Mouse (Mus musculus): Measurements from ENCODE around the gene Klhl9. TPM values are rescaled to one million over a fixed set of nuclear protein-coding genes. Genes with fewer than 3 reads are reported as not detected.

Klhl9 gene
- polyA plus RNA-seq, 1 experiment from 2014 or later: 111 TPM

- Histone ChIP-seq H3K4me3 (no peak overlapping the region), H3K27ac (no peak overlapping the region), H3K27me3 (no peaks in the 10 kb centered on the region), H3K9me3 (no peaks in the 10 kb centered on the region), H3K36me3 (peaks cover 5% of the 10 kb centered on the region; the same call in 1 of the 2 replicates), H3K4me1 (no peaks in the 10 kb centered on the region), H3K4me2 (no peak overlapping the region), H3K9ac (no peak overlapping the region)
- no peak for ATAC-seq (ENCODE audit: insufficient number of reproducible peaks, insufficient read depth, low FRiP score, low TSS enrichment, low read depth)
- WGBS: 95% methylated on average over 1 of the region's 1 CpGs
Measured at GRCm38 (mm10) chr4:88707128-88707826, 15.0 kb downstream of the Klhl9 start.

- 27% methylated on average over 3 of the region's 3 CpGs for WGBS
Measured at GRCm38 (mm10) chr4:88705924-88706323, 16.3 kb downstream of the Klhl9 start.

GRCm38 (mm10) chr4:88699301-88699700 is 23.0 kb downstream of the Klhl9 start:
- H3K36me3 ChIP-seq: no peaks in the 10 kb centered on the region
- H3K4me3 ChIP-seq: no peak overlapping the region
- no peak overlapping the region for H3K27ac ChIP-seq
- ATAC-seq (ENCODE audit: insufficient number of reproducible peaks, insufficient read depth, low FRiP score, low TSS enrichment, low read depth): no peak
- H3K9me3 ChIP-seq: no peaks in the 10 kb centered on the region
- no peak overlapping the region for H3K4me2 ChIP-seq
- H3K4me1 ChIP-seq: no peaks in the 10 kb centered on the region
- 50% methylated on average over 1 of the region's 1 CpGs for WGBS
- no peak overlapping the region for H3K9ac ChIP-seq
- peaks cover 3% of the 10 kb centered on the region; the same call in 1 of the 2 replicates for H3K27me3 ChIP-seq

More at GRCm38 (mm10) chr4:88705924-88706323, 16.3 kb downstream of the Klhl9 start:
- no peak for ATAC-seq (ENCODE audit: insufficient number of reproducible peaks, insufficient read depth, low FRiP score, low TSS enrichment, low read depth)
- H3K4me3 ChIP-seq: no peak overlapping the region
- no peak overlapping the region for H3K27ac ChIP-seq
- no peaks in the 10 kb centered on the region for H3K4me1 ChIP-seq
- H3K9me3 ChIP-seq: no peaks in the 10 kb centered on the region
- no peak overlapping the region for H3K9ac ChIP-seq
- H3K36me3 ChIP-seq: peaks cover 5% of the 10 kb centered on the region; the same call in 1 of the 2 replicates
- H3K4me2 ChIP-seq: no peak overlapping the region
- H3K27me3 ChIP-seq: no peaks in the 10 kb centered on the region

- Histone ChIP-seq H3K4me2 (no peak overlapping the region), H3K27ac (no peak overlapping the region), H3K36me3 (no peaks in the 10 kb centered on the region), H3K27me3 (peaks cover 3% of the 10 kb centered on the region; the same call in 1 of the 2 replicates), H3K4me3 (no peak overlapping the region), H3K9ac (no peak overlapping the region), H3K9me3 (no peaks in the 10 kb centered on the region), H3K4me1 (no peaks in the 10 kb centered on the region)
- WGBS: 69% methylated on average over 5 of the region's 5 CpGs
- no peak for ATAC-seq (ENCODE audit: insufficient number of reproducible peaks, insufficient read depth, low FRiP score, low TSS enrichment, low read depth)
Measured at GRCm38 (mm10) chr4:88698781-88699180, 23.5 kb downstream of the Klhl9 start.

- Histone ChIP-seq H3K36me3 (no peaks in the 10 kb centered on the region), H3K9ac (no peak overlapping the region), H3K4me3 (no peak overlapping the region), H3K27ac (no peak overlapping the region), H3K4me1 (no peaks in the 10 kb centered on the region), H3K27me3 (peaks cover 3% of the 10 kb centered on the region; the same call in 1 of the 2 replicates), H3K4me2 (no peak overlapping the region), H3K9me3 (no peaks in the 10 kb centered on the region)
- no peak for ATAC-seq (ENCODE audit: insufficient number of reproducible peaks, insufficient read depth, low FRiP score, low TSS enrichment, low read depth)
- 84% methylated on average over 4 of the region's 4 CpGs for WGBS
Measured at GRCm38 (mm10) chr4:88697753-88698152, 24.5 kb downstream of the Klhl9 start.

GRCm38 (mm10) chr4:88697108-88697507 is 25.2 kb downstream of the Klhl9 start:
- WGBS: 64% methylated on average over 6 of the region's 6 CpGs
- no peak for ATAC-seq (ENCODE audit: insufficient number of reproducible peaks, insufficient read depth, low FRiP score, low TSS enrichment, low read depth)
- Histone ChIP-seq H3K27ac (no peak overlapping the region), H3K9ac (no peak overlapping the region), H3K27me3 (peaks cover 3% of the 10 kb centered on the region; the same call in 1 of the 2 replicates), H3K36me3 (no peaks in the 10 kb centered on the region), H3K4me1 (no peaks in the 10 kb centered on the region), H3K9me3 (no peaks in the 10 kb centered on the region), H3K4me3 (no peak overlapping the region), H3K4me2 (no peak overlapping the region)

- Histone ChIP-seq H3K4me1 (no peaks in the 10 kb centered on the region), H3K4me3 (no peak overlapping the region), H3K36me3 (no peaks in the 10 kb centered on the region), H3K27me3 (peaks cover 3% of the 10 kb centered on the region; the same call in 1 of the 2 replicates), H3K9me3 (no peaks in the 10 kb centered on the region), H3K4me2 (no peak overlapping the region), H3K27ac (no peak overlapping the region), H3K9ac (no peak overlapping the region)
- ATAC-seq (ENCODE audit: insufficient number of reproducible peaks, insufficient read depth, low FRiP score, low TSS enrichment, low read depth): no peak
- whole genome bisulfite sequencing: 24% methylated on average over 3 of the region's 3 CpGs
Measured at GRCm38 (mm10) chr4:88696237-88696884, 25.9 kb downstream of the Klhl9 start.

- Histone ChIP-seq H3K27ac (no peak overlapping the region), H3K4me2 (no peak overlapping the region), H3K4me1 (no peaks in the 10 kb centered on the region), H3K9me3 (no peaks in the 10 kb centered on the region), H3K9ac (no peak overlapping the region), H3K36me3 (no peaks in the 10 kb centered on the region), H3K4me3 (no peak overlapping the region), H3K27me3 (peaks cover 3% of the 10 kb centered on the region; the same call in 1 of the 2 replicates)
- WGBS: 86% methylated on average over 2 of the region's 2 CpGs
- ATAC-seq (ENCODE audit: insufficient number of reproducible peaks, insufficient read depth, low FRiP score, low TSS enrichment, low read depth): no peak
Measured at GRCm38 (mm10) chr4:88693392-88693791, 28.9 kb downstream of the Klhl9 start.

- Histone ChIP-seq H3K36me3 (no peaks in the 10 kb centered on the region), H3K4me1 (no peaks in the 10 kb centered on the region), H3K27me3 (peaks cover 3% of the 10 kb centered on the region; the same call in 1 of the 2 replicates), H3K27ac (no peak overlapping the region), H3K9ac (no peak overlapping the region), H3K4me3 (no peak overlapping the region), H3K4me2 (no peak overlapping the region), H3K9me3 (no peaks in the 10 kb centered on the region)
- WGBS: 74% methylated on average over 1 of the region's 1 CpGs
- no peak for ATAC-seq (ENCODE audit: insufficient number of reproducible peaks, insufficient read depth, low FRiP score, low TSS enrichment, low read depth)
Measured at GRCm38 (mm10) chr4:88692537-88692936, 29.7 kb downstream of the Klhl9 start.

- no peak within 1 kb of the TSS for H3K27ac ChIP-seq
- no peak for ATAC-seq (ENCODE audit: insufficient number of reproducible peaks, insufficient read depth, low FRiP score, low TSS enrichment, low read depth)
- H3K27me3 ChIP-seq: peaks cover 2% of the 10 kb centered on the region; the same call in 1 of the 2 replicates
- no peaks in the 10 kb centered on the region for H3K9me3 ChIP-seq
- H3K4me2 ChIP-seq: no peak within 1 kb of the TSS
- no peaks in the 10 kb centered on the region for H3K4me1 ChIP-seq
- WGBS: 71% methylated on average over 2 of the region's 2 CpGs
- no peak within 1 kb of the TSS for H3K4me3 ChIP-seq
- H3K36me3 ChIP-seq: no peaks in the 10 kb centered on the region
- no peak within 1 kb of the TSS for H3K9ac ChIP-seq
Measured at GRCm38 (mm10) chr4:88691259-88691658, 31.0 kb downstream of the Klhl9 start, which contains the start of gene Ifnab. Ifnab (minus strand) TSS chr4:88691359.

- ATAC-seq (ENCODE audit: insufficient number of reproducible peaks, insufficient read depth, low FRiP score, low TSS enrichment, low read depth): no peak
- H3K9ac ChIP-seq: no peak within 1 kb of the TSS
- no peak within 1 kb of the TSS for H3K4me2 ChIP-seq
- no peaks in the 10 kb centered on the region for H3K4me1 ChIP-seq
- H3K36me3 ChIP-seq: no peaks in the 10 kb centered on the region
- WGBS: 86% methylated on average over 1 of the region's 1 CpGs
- H3K9me3 ChIP-seq: no peaks in the 10 kb centered on the region
- H3K27me3 ChIP-seq: no peaks in the 10 kb centered on the region
- no peak within 1 kb of the TSS for H3K27ac ChIP-seq
- H3K4me3 ChIP-seq: no peak within 1 kb of the TSS
Measured at GRCm38 (mm10) chr4:88683812-88684211, 38.5 kb downstream of the Klhl9 start, which contains the start of gene Ifna2. Ifna2 (minus strand) TSS chr4:88683912.

- Histone ChIP-seq H3K4me2 (no peak overlapping the region), H3K27me3 (no peaks in the 10 kb centered on the region), H3K9me3 (no peaks in the 10 kb centered on the region), H3K36me3 (no peaks in the 10 kb centered on the region), H3K27ac (no peak overlapping the region), H3K9ac (no peak overlapping the region), H3K4me1 (no peaks in the 10 kb centered on the region), H3K4me3 (no peak overlapping the region)
- WGBS: 71% methylated on average over 3 of the region's 3 CpGs
- ATAC-seq (ENCODE audit: insufficient number of reproducible peaks, insufficient read depth, low FRiP score, low TSS enrichment, low read depth): no peak
Measured at GRCm38 (mm10) chr4:88681353-88681752, 40.9 kb downstream of the Klhl9 start.
